Mouse (Mus musculus): ENCODE results near the gene Hdac9.

Hdac9 gene

DNA sequence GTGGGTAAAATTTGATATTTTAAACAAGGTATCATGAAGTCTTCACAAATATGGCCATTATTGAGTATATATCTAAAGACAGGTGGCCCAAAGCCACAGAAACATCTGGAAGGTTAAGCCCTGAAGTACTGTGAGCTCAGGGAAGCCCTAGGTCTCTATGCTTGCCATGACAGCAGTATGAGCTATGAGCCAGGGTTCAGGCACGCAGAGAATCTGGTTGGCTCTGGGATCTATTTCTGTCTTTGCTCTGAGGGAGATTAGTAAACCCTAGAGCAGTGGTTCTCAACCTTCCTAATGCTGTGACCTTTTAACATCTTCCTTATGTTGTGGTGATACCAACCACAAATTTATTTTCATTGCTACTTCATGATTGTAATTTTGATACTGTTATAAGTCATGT, 337.7 kb downstream of the Hdac9 start:
- DNase-seq = no peak

DNA sequence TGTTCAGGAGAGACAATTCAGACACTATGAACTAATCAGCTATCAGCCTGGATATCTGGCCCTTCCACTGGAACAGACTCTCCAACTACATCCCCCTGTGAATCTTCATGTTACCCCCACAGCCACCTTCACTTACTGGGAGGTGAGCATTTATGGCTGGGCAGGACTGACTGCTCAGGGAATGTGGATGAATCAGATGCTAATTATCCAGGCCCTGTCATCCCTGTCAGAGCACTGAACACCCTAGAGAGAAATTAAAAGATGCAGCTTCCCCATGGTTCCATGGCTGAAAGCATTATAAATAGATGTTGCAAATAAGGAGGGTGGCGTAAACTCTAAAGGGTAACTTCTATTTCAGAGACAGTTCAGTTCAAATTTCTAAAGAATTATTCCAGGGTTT, 345.8 kb downstream of the Hdac9 start:
- DNase-seq = no peak

DNA sequence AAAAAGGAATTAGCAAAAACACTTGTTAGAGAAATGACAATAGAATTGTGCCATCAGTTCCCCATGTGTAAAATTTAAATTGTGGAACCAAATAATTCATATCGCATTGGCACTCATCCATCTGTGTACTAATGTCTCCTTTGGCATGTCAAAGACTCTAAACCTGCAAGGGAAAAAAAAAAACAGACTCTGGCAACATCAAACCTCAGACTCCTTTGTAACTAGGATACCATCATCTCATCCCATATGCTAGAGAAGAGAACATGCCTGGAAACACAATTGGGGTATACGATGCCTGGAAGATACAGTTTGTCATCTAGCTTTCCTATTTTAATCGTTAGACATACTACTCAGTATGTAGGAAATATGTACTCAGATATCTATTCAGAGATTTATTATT, 347.4 kb downstream of the Hdac9 start:
- DNase-seq = no peak

DNA sequence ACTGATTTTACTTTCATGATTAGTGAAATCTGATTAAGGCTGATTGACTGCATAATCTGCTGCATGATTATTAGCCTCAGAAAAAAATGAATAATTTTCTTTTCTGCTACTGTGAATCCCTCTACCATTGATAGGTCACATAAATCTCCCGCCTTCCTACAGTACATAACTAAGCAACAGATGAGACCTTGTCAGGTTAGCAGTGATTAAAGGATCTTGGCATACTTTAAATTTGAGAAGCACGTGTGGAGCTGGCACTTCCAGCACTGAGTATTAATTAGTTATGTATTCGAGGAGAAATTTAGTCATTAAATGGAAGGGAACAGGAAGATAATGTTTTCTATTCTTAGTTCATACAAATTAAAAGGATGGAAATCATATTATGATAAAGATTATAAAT, 347.8 kb downstream of the Hdac9 start:
- no peak for DNase-seq

DNA sequence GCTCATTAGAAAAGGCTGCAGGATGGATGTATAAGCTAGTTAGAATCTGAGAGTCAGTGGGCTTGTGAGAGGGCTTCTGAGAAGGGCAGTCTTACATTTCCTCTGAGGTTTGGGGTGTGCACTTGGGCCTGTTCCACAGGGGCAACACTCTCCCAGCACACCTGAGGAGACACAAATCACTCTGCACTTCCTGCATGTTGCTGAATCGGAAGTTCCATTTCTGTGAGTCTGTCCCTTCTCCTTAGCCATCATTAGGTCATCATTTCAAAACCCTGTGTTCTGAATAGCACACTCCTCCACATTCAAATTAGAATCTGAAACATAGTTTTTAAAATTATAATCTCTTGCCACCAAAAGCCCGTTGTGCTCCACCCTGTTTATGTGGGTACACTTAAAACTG, 354.6 kb downstream of the Hdac9 start:
- no peak for DNase-seq

DNA sequence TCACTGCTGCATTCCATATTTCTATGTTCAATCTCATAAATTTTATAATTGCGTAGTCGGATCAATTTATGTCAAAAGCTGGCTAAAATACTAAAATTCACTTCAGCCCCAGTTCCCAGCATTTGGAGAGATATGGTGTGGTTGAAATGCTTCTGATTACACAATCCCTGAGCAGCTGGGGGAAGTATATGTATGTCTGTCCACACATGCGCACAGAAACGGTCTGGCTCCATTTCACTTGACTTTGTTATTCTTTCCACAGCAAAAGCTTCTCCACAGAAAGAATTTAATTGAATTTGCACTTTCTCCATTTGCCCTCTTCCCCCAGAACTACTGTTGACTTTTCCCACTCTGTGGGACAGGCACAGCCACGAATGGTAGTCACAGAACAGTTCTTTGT, 357.9 kb downstream of the Hdac9 start:
- no peak for DNase-seq

DNA sequence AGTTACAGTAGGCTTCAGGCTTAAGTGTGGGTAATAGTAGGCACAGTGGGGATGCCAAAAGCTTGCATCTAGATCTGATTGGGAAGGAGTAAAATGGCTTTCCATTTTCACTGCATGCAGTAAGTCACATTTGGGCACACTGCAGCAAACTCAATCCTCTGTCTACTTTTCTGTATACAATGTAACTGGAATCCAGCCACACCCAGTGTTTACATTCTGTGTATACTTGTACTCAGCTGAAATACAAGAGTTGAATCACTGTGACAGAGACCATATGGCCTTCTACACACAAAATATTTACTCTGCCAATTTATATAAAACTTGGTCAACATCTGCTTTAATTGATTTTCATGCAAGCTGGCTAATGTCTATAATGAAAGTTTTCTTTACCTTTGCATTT, 362.1 kb downstream of the Hdac9 start:
- no peak for DNase-seq

DNA sequence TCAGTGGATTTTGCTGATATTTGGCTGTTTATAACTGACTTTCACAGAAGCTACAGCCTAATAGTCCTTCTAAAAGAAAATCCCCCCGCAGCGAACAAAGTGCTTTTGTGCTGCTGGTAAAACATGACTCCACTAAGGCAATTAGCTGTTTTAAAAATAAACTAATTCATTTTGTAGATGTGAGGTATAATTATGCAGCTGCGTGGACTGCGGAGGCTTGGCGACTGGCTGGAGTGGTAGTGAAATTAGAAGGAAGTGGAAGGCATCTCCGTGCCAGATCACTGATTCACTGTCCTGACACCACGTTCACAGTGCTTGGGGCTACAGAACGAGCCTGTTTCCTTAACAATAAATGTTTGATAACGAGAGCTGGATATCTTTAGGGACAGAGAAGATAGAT, 366.6 kb downstream of the Hdac9 start:
- no peak for DNase-seq

DNA sequence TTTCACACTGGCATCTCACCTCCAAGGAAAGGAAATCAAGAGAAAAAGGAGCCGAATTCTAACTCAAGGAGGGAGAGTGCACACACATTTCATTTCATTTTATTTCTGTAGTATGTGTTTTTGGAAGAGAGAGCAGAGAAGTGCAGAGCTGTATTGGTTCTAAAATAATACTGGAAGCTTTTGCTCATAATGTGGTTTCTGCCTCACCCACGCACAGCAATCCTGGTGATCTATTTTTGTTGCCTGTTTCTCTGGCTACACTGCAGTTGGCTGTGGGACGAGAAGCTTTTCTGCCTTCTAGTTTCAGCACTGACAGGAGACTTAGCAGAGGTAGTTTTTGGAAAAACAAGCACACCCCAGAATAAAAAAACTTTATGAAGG, 387.7 kb downstream of the Hdac9 start:
- DNase-seq = no peak

DNA sequence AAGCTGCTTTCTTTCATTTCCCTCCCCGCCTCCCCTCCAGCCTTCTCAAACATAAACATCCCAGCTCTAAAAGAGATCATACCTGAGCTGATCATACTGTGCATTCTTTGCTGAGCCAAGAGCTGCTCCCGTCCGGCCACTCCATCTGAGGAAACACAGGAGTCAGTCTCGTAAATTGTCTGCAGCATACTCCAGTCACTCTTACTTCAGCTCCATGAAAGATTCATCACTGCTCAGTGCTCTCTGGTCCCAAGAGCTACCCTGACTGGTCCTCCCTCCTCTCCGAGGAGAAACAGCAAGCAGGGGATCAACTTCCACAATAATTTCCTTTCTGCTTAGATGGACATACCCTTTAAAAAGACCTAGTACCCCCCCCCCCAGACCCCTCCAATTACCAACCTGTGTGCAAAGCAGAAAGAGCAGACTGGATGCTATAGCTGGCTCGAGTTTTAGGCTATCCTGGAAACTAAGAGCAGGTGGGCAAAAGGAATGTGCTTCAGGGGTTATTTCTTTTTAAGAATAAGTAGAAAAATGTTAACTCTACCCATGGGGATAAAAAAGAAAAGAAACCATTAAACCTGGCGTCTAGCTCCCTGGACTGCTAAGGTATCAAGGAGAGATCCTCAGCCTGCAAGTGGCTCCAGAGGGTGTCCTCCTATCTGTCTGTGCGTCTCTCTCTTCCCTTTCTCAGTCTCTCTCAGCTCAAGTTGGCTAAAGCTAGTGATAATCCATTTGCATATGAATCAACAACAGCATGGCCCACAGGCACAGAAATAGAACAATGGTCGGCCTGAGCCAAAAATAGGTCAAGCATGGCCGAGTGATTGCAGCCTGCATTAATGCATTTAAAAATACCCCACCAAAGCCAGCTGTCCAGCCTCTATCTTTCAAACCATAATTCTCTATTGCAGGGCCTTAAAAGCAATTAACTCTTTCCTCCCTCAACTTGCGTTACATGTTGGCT, 388.4 kb downstream of the Hdac9 start:
- no peak for DNase-seq

DNA sequence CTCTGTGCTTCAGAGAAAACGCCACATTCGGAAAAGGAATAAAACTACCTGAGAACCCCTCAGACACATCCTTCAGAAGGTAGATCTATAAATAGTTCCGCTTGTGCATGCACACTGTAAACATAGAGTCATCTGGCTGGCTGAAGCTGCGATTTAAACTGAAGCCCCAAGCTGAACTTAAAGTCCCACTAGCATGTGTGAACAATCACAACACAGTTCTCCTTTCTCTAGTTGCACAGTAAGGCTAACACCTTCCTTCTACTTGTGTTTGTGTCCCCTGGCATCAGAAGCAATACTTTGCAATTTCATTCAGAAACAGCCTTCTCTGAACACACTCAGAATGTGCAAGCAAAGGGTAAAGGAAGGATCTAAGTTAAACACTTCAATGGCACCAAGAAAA, 389.1 kb downstream of the Hdac9 start:
- DNase-seq = no peak

DNA sequence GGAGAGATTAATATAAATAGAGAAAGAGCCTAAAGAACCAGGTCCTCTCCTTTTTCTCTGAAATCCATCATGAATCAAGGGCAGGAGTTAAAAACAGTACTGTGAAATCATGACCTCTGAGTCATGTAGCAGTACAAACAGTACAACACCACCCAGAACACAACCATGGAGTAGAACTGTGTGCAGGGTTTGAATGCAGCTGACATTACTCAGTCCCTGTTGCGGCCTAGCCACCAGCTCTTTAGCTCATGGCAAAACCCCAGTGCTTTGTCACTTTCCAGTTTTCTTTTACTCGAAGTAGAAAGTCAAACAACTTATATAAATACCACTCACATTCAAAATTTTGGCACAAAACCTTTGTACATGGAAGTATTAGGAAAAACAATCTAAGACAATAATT, 395.4 kb downstream of the Hdac9 start:
- no peak for DNase-seq

DNA sequence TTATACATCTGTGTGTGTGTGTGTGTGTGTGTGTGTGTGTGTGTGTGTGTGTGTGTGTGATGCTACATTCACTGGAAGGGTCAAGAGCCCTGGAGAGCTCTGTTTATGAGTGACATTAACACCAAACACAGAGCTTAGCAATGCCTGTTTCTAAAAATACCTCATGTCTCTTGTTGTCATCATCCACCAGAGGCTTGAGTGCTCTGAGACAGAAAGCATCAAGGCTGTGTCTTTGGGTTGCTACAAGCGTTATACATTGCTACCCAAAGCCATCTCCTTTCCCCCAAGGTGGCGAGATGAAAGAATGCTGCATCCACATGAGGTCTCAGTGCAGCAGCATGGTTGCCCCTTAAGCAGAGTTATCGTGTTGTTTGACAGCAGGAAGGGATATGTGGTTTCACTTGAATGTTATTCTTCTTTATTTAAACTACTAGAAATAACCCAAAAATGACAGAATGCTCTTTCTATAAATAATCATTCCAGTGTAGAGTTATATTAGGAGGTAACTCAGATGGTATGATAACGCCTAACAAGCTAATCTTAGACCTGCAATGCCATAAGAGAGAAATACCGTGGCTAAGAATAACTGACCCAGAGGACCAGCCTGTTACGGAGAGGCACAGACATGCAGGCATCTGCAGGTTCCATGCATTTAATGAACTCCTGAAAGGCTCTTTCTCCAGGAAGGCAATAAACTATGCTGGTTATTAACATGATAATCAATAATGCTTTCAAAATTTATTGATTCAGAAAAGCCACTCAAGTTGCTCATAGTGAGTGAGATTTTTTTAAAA, 399.9 kb downstream of the Hdac9 start:
- DNase-seq = no peak

DNA sequence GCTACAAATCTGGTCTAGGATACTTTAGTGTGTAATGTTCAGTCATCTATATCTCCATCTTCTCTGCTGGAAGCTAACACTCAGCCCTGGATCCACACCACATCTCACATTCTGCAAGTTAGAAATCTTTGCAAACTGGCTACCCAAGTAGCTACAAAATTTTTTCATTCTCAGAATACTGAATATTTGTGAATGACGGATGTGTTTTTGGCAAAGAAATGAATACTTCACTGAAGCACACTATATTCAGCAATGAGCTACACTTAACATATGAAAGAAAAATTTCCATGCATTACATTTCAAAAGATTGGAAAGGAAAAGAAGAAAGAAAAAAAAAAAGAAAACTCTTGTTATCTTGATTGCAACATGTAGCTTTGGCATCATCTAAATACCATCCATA, 410.6 kb downstream of the Hdac9 start:
- DNase-seq = no peak

DNA sequence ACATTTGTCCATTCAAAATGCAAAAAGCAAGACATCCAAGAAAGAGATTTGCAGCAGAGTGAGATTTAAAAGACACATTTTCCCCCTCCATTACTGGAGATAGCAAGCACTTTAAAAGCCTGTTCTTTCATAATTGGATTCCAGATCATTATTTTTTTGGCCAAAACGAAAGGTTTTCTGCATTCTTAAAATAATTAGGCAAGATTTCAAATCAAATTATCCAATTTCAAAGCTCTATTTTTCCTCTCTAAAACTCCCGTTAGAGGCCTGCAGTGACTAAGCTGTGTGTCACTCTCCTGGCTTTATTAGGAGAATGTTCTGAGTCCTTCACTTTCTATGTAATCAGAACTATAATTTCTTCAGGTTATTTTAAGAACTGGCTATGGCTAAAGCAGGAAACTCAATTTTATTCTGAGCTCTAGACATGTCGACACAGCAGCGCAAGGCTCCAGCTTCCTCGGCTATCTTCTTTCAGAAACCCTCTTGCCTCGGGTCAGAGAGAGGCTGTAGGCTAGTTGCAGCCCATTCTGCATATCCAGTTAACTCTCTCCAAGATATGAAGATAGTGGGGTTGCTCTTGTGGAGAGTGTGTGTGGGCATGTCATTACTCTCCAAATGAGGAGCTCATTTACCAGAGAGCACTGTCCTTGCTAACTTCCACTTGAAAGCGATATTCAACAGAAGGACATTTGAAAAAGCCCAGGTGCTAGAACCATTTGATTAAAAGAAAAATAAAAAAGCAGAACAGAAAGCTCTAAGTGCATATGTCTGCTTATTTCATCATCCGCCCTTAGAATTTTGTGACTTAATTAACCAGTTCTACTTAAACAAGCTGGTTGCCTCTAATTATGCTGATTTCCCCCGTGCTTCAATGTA, 417.9 kb downstream of the Hdac9 start:
- DNase-seq = no peak

DNA sequence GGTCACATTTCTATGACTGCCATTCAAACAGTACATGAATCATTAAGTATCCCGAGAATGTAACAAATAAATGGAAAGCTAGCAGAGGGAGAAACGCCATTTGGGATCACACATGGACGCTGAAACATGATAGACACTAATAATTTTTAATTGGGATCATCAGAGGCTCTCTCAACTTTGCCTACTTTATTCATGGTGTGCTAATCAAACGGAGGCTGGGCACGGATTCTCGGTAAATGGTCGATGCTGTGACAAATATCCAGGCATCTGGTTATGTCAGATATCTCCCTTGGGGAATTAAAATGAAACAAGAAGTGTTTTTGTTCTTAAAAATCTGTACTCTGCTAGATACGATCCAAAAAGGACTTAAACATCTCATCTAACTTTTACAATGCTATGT, 418.6 kb downstream of the Hdac9 start:
- no peak for DNase-seq

DNA sequence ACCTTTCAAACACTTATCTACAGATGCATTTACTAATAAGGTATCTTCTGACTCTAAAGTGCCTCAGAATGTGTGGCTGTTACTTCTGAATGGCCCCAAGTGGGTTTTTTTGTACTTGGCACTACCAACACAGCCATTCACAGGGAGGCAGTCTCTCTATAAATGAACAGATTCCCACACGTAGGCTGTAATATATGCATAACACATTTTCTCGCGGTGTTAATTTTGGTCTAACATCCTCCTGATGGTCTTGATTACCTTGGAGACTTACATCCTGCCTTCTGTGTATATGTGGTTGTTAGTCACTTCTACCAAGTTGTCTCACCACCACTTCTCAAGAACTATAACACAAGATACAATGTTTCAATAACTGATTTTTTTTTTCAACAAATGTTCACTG, 419.2 kb downstream of the Hdac9 start:
- DNase-seq = no peak

DNA sequence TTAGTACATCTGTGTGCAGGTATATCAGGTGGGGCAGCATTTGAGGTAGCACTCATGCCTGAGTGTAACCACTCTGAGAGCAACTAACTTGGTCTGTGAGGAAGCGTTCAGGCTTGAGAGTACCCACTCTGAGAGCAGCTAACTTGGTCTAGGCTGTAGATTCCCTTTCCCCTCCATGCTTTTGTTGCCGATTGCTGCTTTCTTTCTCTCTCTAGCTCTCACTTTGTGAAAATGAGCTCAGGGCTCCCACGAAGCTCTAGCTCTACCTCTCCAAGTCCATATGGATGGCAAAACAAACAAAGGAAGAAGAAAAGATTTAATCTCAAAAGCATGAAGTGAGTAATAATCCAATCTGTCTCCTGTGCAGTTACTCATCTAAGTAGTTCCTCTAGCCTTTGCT, 421.0 kb downstream of the Hdac9 start:
- DNase-seq = no peak

DNA sequence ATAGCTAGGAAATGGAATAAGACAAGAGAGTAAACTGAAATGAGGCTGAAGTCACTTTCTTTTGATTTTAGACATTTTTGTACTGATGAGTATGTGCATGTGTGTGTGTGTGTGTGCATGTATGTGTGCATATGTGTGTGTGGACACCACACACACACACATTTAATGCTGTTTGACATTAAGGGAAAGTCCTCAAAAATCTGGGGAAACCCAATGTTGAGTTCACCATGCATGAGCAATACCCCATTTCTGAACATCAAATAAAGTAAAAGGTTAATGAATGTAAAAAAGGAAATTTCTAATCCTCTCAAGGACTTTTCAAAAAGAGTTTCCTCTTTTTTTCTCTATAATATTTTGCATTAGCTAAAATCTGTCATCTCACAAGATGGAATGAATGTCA, 427.3 kb downstream of the Hdac9 start:
- DNase-seq = no peak

DNA sequence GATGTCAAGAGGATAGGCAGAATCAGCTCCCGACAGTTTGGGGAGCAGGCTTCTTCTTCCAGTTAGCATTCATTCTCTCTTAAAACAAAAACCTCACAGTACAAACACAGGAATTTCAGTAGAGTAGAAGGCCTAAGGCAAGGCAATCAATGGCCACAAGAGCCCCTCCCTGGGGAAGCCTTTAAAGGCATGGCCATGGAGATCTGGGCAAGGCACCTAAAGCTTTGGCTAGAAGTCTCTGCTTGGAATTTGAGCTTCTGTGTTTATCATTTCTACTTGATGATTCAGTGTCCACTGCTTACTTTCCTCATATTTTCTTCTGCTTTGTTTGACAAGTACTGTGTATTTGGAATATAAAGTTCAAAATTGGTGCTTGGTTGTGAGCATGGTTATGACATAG, 429.2 kb downstream of the Hdac9 start:
- no peak for DNase-seq

DNA sequence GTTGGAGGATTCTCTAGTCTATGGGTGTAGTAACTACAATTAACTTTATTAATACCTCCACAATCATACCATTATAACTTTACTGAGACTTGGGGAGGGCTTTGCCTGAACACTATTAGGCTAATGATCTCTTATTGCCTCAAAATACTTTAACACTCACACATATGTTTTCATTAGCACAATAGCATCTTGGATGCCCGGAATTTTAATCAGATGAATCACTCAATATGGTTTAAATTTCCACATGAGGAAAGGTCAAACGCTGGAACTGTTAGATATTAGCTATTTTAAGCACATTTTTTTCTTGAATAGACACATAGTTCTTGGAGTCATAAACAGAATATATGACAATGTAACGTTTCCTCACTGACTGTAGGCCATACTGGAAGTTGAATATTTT, 429.9 kb downstream of the Hdac9 start:
- no peak for DNase-seq

DNA sequence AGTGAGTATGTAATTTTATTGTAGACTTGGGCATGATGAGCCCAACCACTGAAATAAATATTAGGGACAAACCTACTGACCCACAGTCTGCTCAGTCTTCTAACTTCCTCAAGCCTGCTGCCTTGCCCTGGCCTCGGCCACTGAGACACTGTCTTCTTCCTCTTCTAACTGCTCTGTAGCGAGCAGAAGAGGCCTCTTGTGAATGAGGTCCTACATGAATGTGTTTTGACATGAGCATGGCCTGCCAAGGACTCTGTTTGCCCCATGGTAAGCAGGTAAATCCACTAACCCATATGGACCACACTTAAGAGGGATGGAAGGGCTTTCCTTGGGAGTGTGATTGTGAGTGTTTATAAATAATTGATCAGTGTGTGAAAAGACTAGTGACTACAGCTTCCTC, 430.9 kb downstream of the Hdac9 start:
- DNase-seq = no peak

DNA sequence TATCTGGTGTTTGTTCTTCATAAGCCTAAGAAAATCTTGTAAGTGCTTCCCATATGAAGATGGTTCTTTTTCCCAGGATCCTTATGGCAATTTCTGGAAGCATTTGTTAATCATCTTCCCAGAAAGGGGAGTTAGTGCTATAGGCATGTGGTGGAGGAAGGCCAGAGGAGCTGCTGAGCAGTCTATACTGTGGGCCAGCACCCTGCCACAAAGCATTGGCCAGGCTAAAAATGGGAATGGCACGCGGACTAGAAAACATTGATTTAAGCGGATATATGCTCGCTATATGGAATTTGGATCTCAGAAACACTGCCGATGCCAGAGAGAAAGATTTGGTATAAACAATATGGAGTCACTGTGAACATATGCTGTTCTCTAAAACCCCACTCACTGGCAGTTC, 435.2 kb downstream of the Hdac9 start:
- DNase-seq = no peak
